Mouse (Mus musculus) midbrain, embryonic 15.5 days (tissue): ENCODE data around the gene Mtf2. TPM values are rescaled to one million over a fixed set of nuclear protein-coding genes. Genes with fewer than 3 reads are reported as not detected.
"Not testable (repeated sequence)": the region's sequence is repeated elsewhere in the genome, so short reads cannot be mapped to it uniquely, and the experiment has no call there.

ENCODE experiments used
- ATAC-seq: fragments of 200-750 bp; cut with Nextera tagmentation; replicated peaks from 2 replicates; pipeline ENCODE4 v1.8.0; 2017; ENCODE audit warnings: moderate TSS enrichment
- H3K27ac ChIP-seq: fragments of 300-500 bp; sonication (generic); 2 replicates; pipeline ENCODE4 v1.5.1; 2015; ENCODE audit warnings: mild to moderate bottlenecking, inconsistent platforms
- H3K27me3 ChIP-seq: fragments of 300-500 bp; sonication (generic); replicated peaks from 2 replicates; pipeline ENCODE4 v1.6.1; 2015; ENCODE audit warnings: inconsistent platforms
- H3K36me3 ChIP-seq: fragments of 300-500 bp; sonication (generic); replicated peaks from 2 replicates; pipeline ENCODE4 v1.6.1; 2015; ENCODE audit warnings: inconsistent platforms
- H3K4me1 ChIP-seq: fragments of 300-500 bp; sonication (generic); 2 replicates; pipeline ENCODE4 v1.6.1; 2015; ENCODE audit warnings: inconsistent platforms
- H3K4me2 ChIP-seq: fragments of 300-500 bp; sonication (generic); 2 replicates; pipeline ENCODE4 v1.6.1; 2015; ENCODE audit warnings: inconsistent platforms, mild to moderate bottlenecking, moderate library complexity
- H3K4me3 ChIP-seq: fragments of 300-500 bp; sonication (generic); 2 replicates; pipeline ENCODE4 v1.5.1; 2015; ENCODE audit warnings: mild to moderate bottlenecking, inconsistent platforms
- H3K9ac ChIP-seq: fragments of 300-500 bp; sonication (generic); 2 replicates; pipeline ENCODE4 v1.6.1; 2015; ENCODE audit warnings: mild to moderate bottlenecking, inconsistent platforms
- H3K9me3 ChIP-seq: fragments of 300-500 bp; sonication (generic); 2 replicates; pipeline ENCODE4 v1.6.1; 2016; ENCODE audit warnings: inconsistent platforms
- WGBS: fragments of 180-500 bp; shearing (Covaris S2); methylation state at CpG from one replicate; pipeline ENCODE4 v1.1.7; 2015; ENCODE audit warnings: mixed read lengths; 5-methylcytosine and 5-hydroxymethylcytosine counted together
- polyA plus RNA-seq: library from polyadenylated mRNA; unstranded; fragments of >200 nt; fragmentation: Nextera tagmentation; extraction: Ambion mirVana; gene quantifications from 2 replicates; pipeline ENCODE4 v1.2.1, GENCODE M21; 2015

Mtf2 gene
- polyA plus RNA-seq = 111 and 120 TPM in 2 replicates

GRCm38 (mm10) chr5:108065465-108066411, at the start of gene Mtf2:
TSS of gene Mtf2 (plus strand) at chr5:108065674.
- Histone ChIP-seq H3K36me3 (peaks cover 8% of the 10 kb centered on the region), H3K4me1 (peaks cover 15% of the 10 kb centered on the region), H3K9me3 (no peaks in the 10 kb centered on the region), H3K27ac (peak within 1 kb of the TSS; percentile 97), H3K9ac (peak within 1 kb of the TSS; percentile 91), H3K27me3 (no peaks in the 10 kb centered on the region), H3K4me2 (peak within 1 kb of the TSS; percentile 65), H3K4me3 (peak within 1 kb of the TSS; percentile 94)
- peak; percentile 97 for ATAC-seq
- WGBS = under 1% methylated on average over 59 of the region's 59 CpGs

GRCm38 (mm10) chr5:108017232-108017631, 48.2 kb upstream of the Mtf2 start:
- ATAC-seq = no peak
- no peaks in the 10 kb centered on the region for H3K9me3 ChIP-seq
- H3K4me3 ChIP-seq = no peak overlapping the region
- H3K36me3 ChIP-seq = no peaks in the 10 kb centered on the region
- H3K27ac ChIP-seq = no peak overlapping the region
- H3K4me1 ChIP-seq = no peaks in the 10 kb centered on the region
- H3K4me2 ChIP-seq = no peak overlapping the region
- H3K9ac ChIP-seq = no peak overlapping the region
- 98% methylated on average over 2 of the region's 2 CpGs for WGBS
- no peaks in the 10 kb centered on the region for H3K27me3 ChIP-seq

DNA sequence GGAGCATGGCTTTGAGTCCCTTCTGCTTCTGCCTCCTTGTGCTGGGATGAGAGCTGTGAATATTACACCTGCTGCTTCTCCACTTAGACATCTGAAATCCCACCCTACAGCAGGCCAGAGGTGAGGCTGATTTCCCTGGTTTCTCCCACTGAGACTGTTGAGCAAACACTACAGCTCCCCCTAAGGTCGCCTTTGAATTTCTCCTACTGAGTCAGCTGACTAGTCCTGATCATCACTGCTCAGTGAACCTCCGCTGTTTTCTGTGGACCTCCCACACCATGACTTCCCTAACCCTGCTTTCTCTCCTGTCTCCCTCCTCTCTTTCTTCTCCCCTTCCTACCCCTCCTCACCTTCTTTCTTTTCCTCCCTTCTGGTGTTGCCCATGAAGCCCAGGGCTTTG, 46.1 kb upstream of the Mtf2 start:
- ATAC-seq = no peak
- Histone ChIP-seq H3K9me3 (no peaks in the 10 kb centered on the region), H3K4me3 (no peak overlapping the region), H3K27ac (no peak overlapping the region), H3K4me1 (no peaks in the 10 kb centered on the region), H3K27me3 (no peaks in the 10 kb centered on the region), H3K4me2 (no peak overlapping the region), H3K9ac (no peak overlapping the region), H3K36me3 (no peaks in the 10 kb centered on the region)
- 16% methylated on average over 2 of the region's 2 CpGs for WGBS

GRCm38 (mm10) chr5:108021346-108021745, 44.1 kb upstream of the Mtf2 start:
- Histone ChIP-seq H3K4me3 (no peak overlapping the region), H3K9ac (no peak overlapping the region), H3K27me3 (no peaks in the 10 kb centered on the region), H3K9me3 (no peaks in the 10 kb centered on the region), H3K36me3 (no peaks in the 10 kb centered on the region), H3K4me1 (no peaks in the 10 kb centered on the region), H3K27ac (no peak overlapping the region), H3K4me2 (no peak overlapping the region)
- WGBS = 72% methylated on average over 3 of the region's 3 CpGs
- ATAC-seq = no peak

DNA sequence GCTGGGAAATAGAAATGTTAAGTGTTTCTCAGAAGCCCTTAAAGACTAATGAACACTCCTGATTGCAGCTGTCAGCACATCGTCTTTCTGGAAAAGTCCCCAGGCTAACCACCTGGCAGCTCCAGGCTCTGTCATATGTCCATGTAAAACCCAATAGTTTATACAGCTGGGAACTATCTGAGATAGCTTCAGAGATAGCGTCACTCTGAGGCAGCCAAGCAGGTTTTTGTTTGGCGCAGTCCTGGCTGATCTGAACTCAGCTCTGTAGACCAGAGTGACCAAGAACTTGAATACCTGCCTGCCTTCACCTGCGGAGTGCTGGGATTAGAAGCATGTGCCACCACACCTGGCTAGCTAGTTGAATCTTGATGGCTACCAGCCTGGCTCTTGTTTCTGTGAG, 37.2 kb upstream of the Mtf2 start:
- H3K4me1 ChIP-seq = no peaks in the 10 kb centered on the region
- no peaks in the 10 kb centered on the region for H3K27me3 ChIP-seq
- no peak for ATAC-seq
- no peak overlapping the region for H3K9ac ChIP-seq
- no peaks in the 10 kb centered on the region for H3K9me3 ChIP-seq
- no peak overlapping the region for H3K27ac ChIP-seq
- H3K36me3 ChIP-seq = no peaks in the 10 kb centered on the region
- 96% methylated on average over 4 of the region's 4 CpGs for WGBS
- no peak overlapping the region for H3K4me2 ChIP-seq
- H3K4me3 ChIP-seq = no peak overlapping the region

DNA sequence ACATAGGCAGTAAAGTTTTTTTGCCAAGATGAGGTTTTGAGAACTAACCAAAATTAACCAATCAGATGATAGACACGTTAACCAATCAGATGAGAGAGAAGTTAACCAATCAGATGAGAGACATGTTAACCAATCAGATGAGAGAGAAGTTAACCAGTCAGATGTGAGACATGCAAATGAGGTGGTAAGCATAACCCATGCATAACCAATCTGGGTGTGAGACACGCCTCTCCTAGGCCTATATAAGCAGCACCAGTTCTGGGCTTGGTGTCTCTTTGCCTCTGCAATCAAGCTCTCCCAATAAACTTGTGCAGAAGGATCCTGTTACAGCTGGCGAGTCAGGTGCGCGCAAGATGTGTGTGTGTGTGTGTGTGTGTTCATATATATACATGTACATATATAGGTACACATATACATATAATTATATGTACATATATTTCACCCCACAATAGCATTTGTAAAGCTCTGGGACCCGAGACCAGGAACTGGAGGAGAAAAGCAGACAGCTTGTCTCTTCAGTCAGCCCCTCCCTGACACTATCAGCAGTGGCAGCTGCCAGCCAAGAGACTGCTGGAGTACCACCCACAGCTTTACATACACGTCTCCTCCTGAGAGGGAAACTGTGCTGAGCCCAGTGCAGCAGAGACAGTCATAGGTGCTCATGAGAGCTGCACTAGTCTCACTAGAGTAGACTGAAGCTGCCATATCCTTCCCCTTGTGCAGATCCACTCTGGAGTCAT, 36.5 kb upstream of the Mtf2 start:
- ATAC-seq, H3K36me3 ChIP-seq, H3K9ac ChIP-seq, H3K27me3 ChIP-seq, H3K4me3 ChIP-seq, H3K4me1 ChIP-seq, H3K9me3 ChIP-seq, H3K4me2 ChIP-seq, H3K27ac ChIP-seq: not testable (repeated sequence)
- 90% methylated on average over 7 of the region's 7 CpGs for WGBS

- Histone ChIP-seq H3K36me3 (no peaks in the 10 kb centered on the region), H3K27me3 (no peaks in the 10 kb centered on the region), H3K9me3 (no peaks in the 10 kb centered on the region), H3K4me2 (no peak overlapping the region), H3K9ac (no peak overlapping the region), H3K4me1 (no peaks in the 10 kb centered on the region), H3K27ac (no peak overlapping the region), H3K4me3 (no peak overlapping the region)
- WGBS = 86% methylated on average over 2 of the region's 2 CpGs
- ATAC-seq = no peak
Observed at GRCm38 (mm10) chr5:108029968-108030367, 35.5 kb upstream of the Mtf2 start.

DNA sequence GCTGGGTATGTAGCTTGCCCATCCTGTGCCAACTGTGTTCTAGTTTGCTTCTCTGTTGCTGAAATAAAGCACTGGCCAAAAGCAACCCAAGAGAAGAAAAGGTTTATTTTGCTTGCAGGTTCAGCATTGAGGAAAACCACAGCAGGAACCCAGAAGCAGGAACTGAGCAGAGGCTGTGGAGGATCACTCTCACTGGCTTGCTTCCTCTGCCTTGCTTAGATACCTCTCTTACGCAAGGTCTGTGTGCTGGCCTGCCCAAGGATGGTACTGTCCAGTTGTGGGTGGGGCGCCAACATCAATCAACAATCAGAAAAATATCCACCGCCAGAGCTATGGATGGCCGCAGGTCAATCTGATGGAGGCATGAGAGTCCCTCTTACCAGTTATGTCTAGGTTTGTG, 34.2 kb upstream of the Mtf2 start:
- H3K9ac ChIP-seq = no peak overlapping the region
- WGBS = 93% methylated on average over 4 of the region's 4 CpGs
- H3K4me1 ChIP-seq = no peaks in the 10 kb centered on the region
- H3K4me3 ChIP-seq = no peak overlapping the region
- H3K4me2 ChIP-seq = no peak overlapping the region
- no peak for ATAC-seq
- H3K9me3 ChIP-seq = no peaks in the 10 kb centered on the region
- H3K27ac ChIP-seq = no peak overlapping the region
- no peaks in the 10 kb centered on the region for H3K27me3 ChIP-seq
- no peaks in the 10 kb centered on the region for H3K36me3 ChIP-seq

DNA sequence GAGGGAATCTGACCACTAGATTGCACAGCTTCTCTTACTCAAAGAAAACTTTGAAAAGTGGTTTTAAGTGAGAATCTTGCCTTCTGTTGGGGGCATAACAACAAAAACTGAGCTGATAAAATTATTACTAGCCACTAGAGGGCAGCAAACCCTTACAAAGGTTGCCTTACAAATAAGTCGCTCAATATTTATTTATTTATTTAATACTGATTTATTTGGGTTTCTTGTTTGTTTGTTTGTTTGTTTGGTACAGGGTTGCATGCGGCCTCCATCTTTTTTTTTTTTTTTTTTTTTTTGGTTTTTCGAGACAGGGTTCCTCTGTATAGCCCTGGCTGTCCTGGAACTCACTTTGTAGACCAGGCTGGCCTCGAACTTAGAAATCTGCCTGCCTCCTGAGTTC, 31.3 kb upstream of the Mtf2 start:
- no peak overlapping the region for H3K9ac ChIP-seq
- H3K27me3 ChIP-seq = no peaks in the 10 kb centered on the region
- no peak overlapping the region for H3K4me3 ChIP-seq
- ATAC-seq = peak; percentile 54; the same call in 1 of the 2 replicates
- 37% methylated on average over 4 of the region's 4 CpGs for WGBS
- H3K36me3 ChIP-seq = no peaks in the 10 kb centered on the region
- no peaks in the 10 kb centered on the region for H3K9me3 ChIP-seq
- no peak overlapping the region for H3K27ac ChIP-seq
- H3K4me2 ChIP-seq = no peak overlapping the region
- no peaks in the 10 kb centered on the region for H3K4me1 ChIP-seq

DNA sequence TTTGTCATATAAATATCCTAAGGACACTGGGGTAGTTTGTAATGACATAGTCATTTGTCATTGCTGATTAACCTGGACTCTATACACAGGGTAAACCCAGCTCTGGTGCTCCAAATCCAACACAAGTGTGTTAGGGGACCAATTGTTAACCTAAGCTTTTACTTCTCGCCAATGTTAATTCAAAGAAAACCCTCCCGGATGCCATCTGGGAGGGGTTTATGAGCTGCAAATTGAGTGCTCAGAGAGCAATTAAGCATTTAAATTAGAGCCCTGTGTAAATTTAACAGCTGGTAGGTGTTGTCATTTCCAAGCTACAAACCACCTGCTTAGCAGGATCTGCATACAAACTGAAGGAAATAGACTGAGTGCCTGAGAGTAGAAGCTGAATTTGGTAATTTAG, 30.0 kb upstream of the Mtf2 start:
- no peaks in the 10 kb centered on the region for H3K27me3 ChIP-seq
- no peaks in the 10 kb centered on the region for H3K36me3 ChIP-seq
- H3K9me3 ChIP-seq = no peaks in the 10 kb centered on the region
- H3K4me2 ChIP-seq = no peak overlapping the region
- H3K4me1 ChIP-seq = no peaks in the 10 kb centered on the region
- no peak overlapping the region for H3K9ac ChIP-seq
- no peak for ATAC-seq
- WGBS = 37% methylated on average over 2 of the region's 2 CpGs
- no peak overlapping the region for H3K27ac ChIP-seq
- no peak overlapping the region for H3K4me3 ChIP-seq

- Histone ChIP-seq H3K36me3 (no peaks in the 10 kb centered on the region), H3K4me3 (no peak overlapping the region), H3K9me3 (no peaks in the 10 kb centered on the region), H3K27ac (no peak overlapping the region), H3K27me3 (no peaks in the 10 kb centered on the region), H3K9ac (no peak overlapping the region), H3K4me2 (no peak overlapping the region), H3K4me1 (no peaks in the 10 kb centered on the region)
- WGBS = 75% methylated on average over 5 of the region's 5 CpGs
- ATAC-seq = no peak
Observed at GRCm38 (mm10) chr5:108042061-108042460, 23.4 kb upstream of the Mtf2 start.

DNA sequence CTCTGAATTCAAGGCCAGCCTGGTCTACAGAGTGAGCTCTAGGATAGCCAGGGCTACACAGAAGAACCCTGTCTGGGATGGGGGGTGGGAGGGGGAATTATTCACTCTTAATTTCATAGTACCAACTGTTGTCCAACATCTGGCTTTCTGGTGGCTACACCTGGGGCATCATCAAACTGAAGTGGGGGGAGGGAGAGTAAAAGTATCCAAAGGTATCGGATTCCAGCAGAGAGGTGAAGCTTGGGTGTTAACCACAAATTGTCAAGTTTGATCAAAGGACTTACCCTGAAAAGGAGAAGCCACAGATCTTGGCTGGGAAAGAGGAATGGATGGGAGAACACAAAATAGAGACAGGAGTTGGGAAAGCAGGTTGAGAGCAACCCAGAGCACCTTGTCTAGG, 21.6 kb upstream of the Mtf2 start:
- 80% methylated on average over 1 of the region's 1 CpGs for WGBS
- H3K4me1 ChIP-seq = no peaks in the 10 kb centered on the region
- ATAC-seq = no peak
- H3K36me3 ChIP-seq = no peaks in the 10 kb centered on the region
- no peak overlapping the region for H3K9ac ChIP-seq
- no peaks in the 10 kb centered on the region for H3K27me3 ChIP-seq
- no peak overlapping the region for H3K27ac ChIP-seq
- no peak overlapping the region for H3K4me3 ChIP-seq
- H3K4me2 ChIP-seq = no peak overlapping the region
- H3K9me3 ChIP-seq = no peaks in the 10 kb centered on the region
